Mouse (Mus musculus): Measurements from ENCODE around the gene Gm11213.

Gene Gm11213

GRCm38 (mm10) chr4:63604945-63605344 is at the start of gene Gm11213:
Gm11213 (minus strand) TSS chr4:63605261.
- DNase-seq (ENCODE audit: low spot score): no peak

GRCm38 (mm10) chr4:63654381-63654780 is 49.3 kb upstream of the Gm11213 start:
- no peak for DNase-seq (ENCODE audit: low spot score)

- DNase-seq (ENCODE audit: low spot score): no peak
Measured at GRCm38 (mm10) chr4:63643956-63644726, 39.1 kb upstream of the Gm11213 start.

GRCm38 (mm10) chr4:63639842-63640241 is 34.8 kb upstream of the Gm11213 start:
- DNase-seq (ENCODE audit: low spot score): no peak

GRCm38 (mm10) chr4:63638603-63639002 is 33.5 kb upstream of the Gm11213 start:
- no peak for DNase-seq (ENCODE audit: low spot score)

GRCm38 (mm10) chr4:63633181-63633580 is 28.1 kb upstream of the Gm11213 start:
- DNase-seq (ENCODE audit: low spot score): no peak

- DNase-seq (ENCODE audit: low spot score): no peak
Measured at GRCm38 (mm10) chr4:63627111-63627510, 22.1 kb upstream of the Gm11213 start.

- no peak for DNase-seq (ENCODE audit: low spot score)
Measured at GRCm38 (mm10) chr4:63625563-63626080, 20.6 kb upstream of the Gm11213 start.

- DNase-seq (ENCODE audit: low spot score): no peak
Measured at GRCm38 (mm10) chr4:63622378-63622835, 17.3 kb upstream of the Gm11213 start, which contains the start of gene Tex48. Tex48 (minus strand) TSS chr4:63622428.

GRCm38 (mm10) chr4:63621861-63622260 is 16.8 kb upstream of the Gm11213 start:
- no peak for DNase-seq (ENCODE audit: low spot score)

GRCm38 (mm10) chr4:63608391-63608790 is 3.3 kb upstream of the Gm11213 start:
- no peak for DNase-seq (ENCODE audit: low spot score)

- no peak for DNase-seq (ENCODE audit: low spot score)
Measured at GRCm38 (mm10) chr4:63605968-63606367, 907 bp upstream of the Gm11213 start.

GRCm38 (mm10) chr4:63605545-63605944 is 484 bp upstream of the Gm11213 start:
- no peak for DNase-seq (ENCODE audit: low spot score)

- DNase-seq (ENCODE audit: low spot score): no peak
Measured at GRCm38 (mm10) chr4:63601263-63601662, 3.8 kb downstream of the Gm11213 start.

GRCm38 (mm10) chr4:63600786-63601185 is 4.3 kb downstream of the Gm11213 start:
- DNase-seq (ENCODE audit: low spot score): no peak

- DNase-seq (ENCODE audit: low spot score): no peak
Measured at GRCm38 (mm10) chr4:63596010-63596409, 9.1 kb downstream of the Gm11213 start.

GRCm38 (mm10) chr4:63595259-63595658 is 9.8 kb downstream of the Gm11213 start:
- DNase-seq (ENCODE audit: low spot score): no peak

GRCm38 (mm10) chr4:63594459-63595110 is 10.5 kb downstream of the Gm11213 start:
- DNase-seq (ENCODE audit: low spot score): no peak

- DNase-seq (ENCODE audit: low spot score): no peak
Measured at GRCm38 (mm10) chr4:63590538-63590937, 14.5 kb downstream of the Gm11213 start.

GRCm38 (mm10) chr4:63589987-63590386 is 15.1 kb downstream of the Gm11213 start:
- no peak for DNase-seq (ENCODE audit: low spot score)

GRCm38 (mm10) chr4:63586240-63586639 is 18.8 kb downstream of the Gm11213 start:
- DNase-seq (ENCODE audit: low spot score): no peak

- DNase-seq (ENCODE audit: low spot score): no peak
Measured at GRCm38 (mm10) chr4:63585216-63585615, 19.8 kb downstream of the Gm11213 start.

GRCm38 (mm10) chr4:63582580-63582979 is 22.5 kb downstream of the Gm11213 start:
- DNase-seq (ENCODE audit: low spot score): no peak
